Mouse (Mus musculus) liver, adult 2 months (tissue): ENCODE measurements at regions not wholly inside any gene's neighbourhood (a gene's known extent, or its start where the extent isn't known, plus 50 kb on each side); places are given as distances from the start of the nearest gene placed in this dataset.

Experiments used
- CTCF ChIP-seq: fragments of 200-500 bp; IDR thresholded peaks from 2 replicates; pipeline ENCODE4 v1.5.1; 2011; ENCODE audit warnings: low read depth, low read length, control low read depth
- POLR2A ChIP-seq: fragments of 200-500 bp; IDR thresholded peaks from 2 replicates; pipeline ENCODE4 v1.6.1; 2011; ENCODE audit warnings: low read length, control low read depth; ENCODE audit not compliant: insufficient read depth; ENCODE audit errors: extremely low read depth

DNA sequence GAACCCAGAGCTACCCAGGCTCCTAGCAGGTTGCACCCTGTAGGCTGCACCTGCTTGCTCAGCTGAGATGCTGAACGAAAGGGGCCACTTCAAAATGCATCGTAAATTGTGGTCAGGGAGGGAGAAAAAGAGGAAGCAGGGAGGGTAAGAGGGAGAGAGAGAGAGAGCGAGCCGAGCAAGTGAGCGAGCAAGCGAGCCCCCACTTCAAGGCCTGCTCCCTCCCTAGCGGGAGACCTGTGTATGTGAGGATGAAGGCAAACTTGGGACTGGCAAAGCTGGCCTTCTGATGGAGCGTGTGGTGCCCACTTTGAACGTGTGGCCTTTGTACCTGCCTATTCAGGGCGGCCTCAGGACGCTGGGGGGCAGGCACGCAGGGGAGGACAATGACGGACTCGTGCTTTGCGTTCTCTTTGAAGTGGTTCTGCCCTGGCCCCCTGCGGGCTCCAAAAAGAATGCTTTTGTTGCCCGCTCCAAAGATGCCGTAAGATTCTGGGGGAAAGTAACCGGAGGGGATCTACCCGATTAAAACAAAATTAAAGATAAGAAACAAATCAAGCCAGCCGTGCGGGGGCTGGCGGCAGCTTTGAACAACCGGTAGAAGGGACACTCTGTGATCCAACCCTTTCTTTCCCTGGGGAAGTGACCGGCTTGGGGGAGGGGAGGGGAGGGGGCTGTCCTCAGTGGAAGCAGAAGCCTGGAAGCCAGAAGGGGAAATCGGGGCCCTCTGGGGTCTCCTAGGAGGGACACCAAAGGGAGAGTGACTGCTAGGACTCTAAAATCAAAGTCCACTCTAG is 70.1 kb upstream of the Nkd1 start:
- TF ChIP-seq CTCF, result no peak
- no peak for TF ChIP-seq POLR2A
